ENCODE assay signal across 8 mouse cellular contexts in the genomic region with DNA sequence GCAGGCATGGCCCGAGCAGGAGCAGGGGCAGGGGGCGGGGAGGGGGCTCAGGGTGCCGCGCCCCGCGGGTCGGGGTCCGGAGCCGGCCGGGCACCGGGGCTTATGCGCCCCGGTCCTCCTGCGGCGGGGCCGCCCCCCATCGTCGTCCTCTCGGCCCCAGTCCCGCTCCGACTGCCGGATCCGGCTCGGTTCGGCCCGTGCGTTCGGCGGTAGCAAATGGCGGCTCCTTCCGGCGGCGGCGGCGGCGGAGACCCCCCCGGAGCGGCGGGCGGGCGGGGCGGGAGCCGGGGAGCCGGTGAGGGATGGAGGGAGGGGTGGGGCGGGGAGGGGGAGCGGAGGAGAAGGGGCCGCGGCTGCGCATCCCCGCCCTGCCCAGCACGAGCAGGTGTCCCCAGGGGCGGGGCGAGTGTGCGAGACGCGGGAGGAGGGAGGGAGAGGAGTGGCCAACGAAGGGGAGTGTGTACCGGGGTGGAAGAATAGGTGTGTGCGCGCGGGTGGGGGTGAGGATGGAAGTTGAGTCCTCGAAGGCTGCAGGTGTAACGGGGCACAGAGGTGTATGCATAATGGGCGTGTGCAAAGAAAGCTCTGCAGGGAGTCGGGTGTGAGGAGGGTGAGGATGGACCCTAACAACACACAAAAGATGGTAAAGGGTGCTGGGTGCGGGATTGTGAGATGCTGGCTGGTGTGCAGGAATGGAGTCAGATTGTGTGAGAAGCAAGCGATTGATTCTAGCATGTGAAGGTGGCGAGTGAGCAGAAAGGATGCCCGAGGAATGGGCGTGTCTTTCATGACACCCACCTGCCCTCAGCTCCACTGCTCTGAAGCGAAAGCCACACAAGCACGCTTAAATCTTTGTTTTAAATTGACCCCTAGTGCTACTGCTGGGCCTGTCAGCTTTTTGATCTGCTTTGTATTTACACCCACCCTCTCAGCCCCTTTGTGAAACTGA. TPM values are rescaled to one million over a fixed set of nuclear protein-coding genes. Genes with fewer than 3 reads are reported as not detected.
DNase-seq lines count a peak whose midpoint lies in the region; ATAC-seq and TF ChIP-seq lines count a peak whose summit lies in the region.

A gene (minus strand): TSS at position 217 of the 949 bp plus-strand sequence.

- peak; percentile 53 for ATAC-seq in forebrain, embryonic 14.5 days
- ATAC-seq in midbrain, embryonic 13.5 days: peak; percentile 16

- H3K27ac ChIP-seq in forebrain, embryonic 14.5 days (ENCODE audit: low read depth, low read length): peak within 1 kb of the TSS; percentile 95
- H3K27ac ChIP-seq in limb, embryonic 10.5 days: peak within 1 kb of the TSS; percentile 83
- peak within 1 kb of the TSS; percentile 98 for H3K27ac ChIP-seq in midbrain, embryonic 13.5 days

- H3K4me1 ChIP-seq in forebrain, embryonic 14.5 days (ENCODE audit: control insufficient read depth, insufficient read depth, low read length): peaks cover 26% of the 10 kb centered on the region
- H3K4me1 ChIP-seq in limb, embryonic 10.5 days: peaks cover 43% of the 10 kb centered on the region
- H3K4me1 ChIP-seq in midbrain, embryonic 13.5 days (replicated peaks): peaks cover 58% of the 10 kb centered on the region

- H3K9ac ChIP-seq in forebrain, embryonic 14.5 days (ENCODE audit: low read length): peak within 1 kb of the TSS; percentile 97
- peak within 1 kb of the TSS; percentile 96 for H3K9ac ChIP-seq in midbrain, embryonic 13.5 days (replicated peaks)

- H3K4me2 ChIP-seq in forebrain, embryonic 14.5 days (ENCODE audit: low read length): peak within 1 kb of the TSS; percentile 87
- peak within 1 kb of the TSS; percentile 88 for H3K4me2 ChIP-seq in midbrain, embryonic 13.5 days (replicated peaks)

- peaks cover 33% of the 10 kb centered on the region for H3K36me3 ChIP-seq in forebrain, embryonic 14.5 days (ENCODE audit: control insufficient read depth, insufficient read depth, low read length)
- H3K36me3 ChIP-seq in limb, embryonic 10.5 days: peaks cover 30% of the 10 kb centered on the region
- peaks cover 30% of the 10 kb centered on the region for H3K36me3 ChIP-seq in midbrain, embryonic 13.5 days

- no peaks in the 10 kb centered on the region for H3K9me3 ChIP-seq in forebrain, embryonic 14.5 days (replicated peaks; ENCODE audit: control insufficient read depth, low read length)
- no peaks in the 10 kb centered on the region for H3K9me3 ChIP-seq in limb, embryonic 10.5 days (replicated peaks)
- H3K9me3 ChIP-seq in midbrain, embryonic 13.5 days: no peaks in the 10 kb centered on the region

- H3K27me3 ChIP-seq in forebrain, embryonic 14.5 days (replicated peaks; ENCODE audit: control insufficient read depth, insufficient read depth, low read length): no peaks in the 10 kb centered on the region
- H3K27me3 ChIP-seq in limb, embryonic 10.5 days (ENCODE audit: low read depth, poor library complexity, severe bottlenecking): peaks cover 64% of the 10 kb centered on the region
- no peaks in the 10 kb centered on the region for H3K27me3 ChIP-seq in midbrain, embryonic 13.5 days

- peak; percentile 59 for DNase-seq in gastrocnemius, postnatal 25 days
- DNase-seq in gastrocnemius, adult 8-10 months (ENCODE audit: low spot score in 2 of 2): no peak
- DNase-seq in brain, embryonic 14.5 days (ENCODE audit: low read depth): peak; percentile 96
- DNase-seq in forebrain, embryonic 14.5 days (ENCODE audit: low spot score): peak; percentile 93
- peak; percentile 85 for DNase-seq in kidney, adult 11 months
- DNase-seq in limb, embryonic 10.5 days (ENCODE audit: low spot score): peak; percentile 71
- peak; percentile 79 to 83 for DNase-seq in spleen, postnatal 36 days (ENCODE audit: low spot score in 2 of 2)

- peak; percentile 4; the same call in 1 of the 2 replicates for TF ChIP-seq POLR2A in brain, embryonic 14.5 days (IDR thresholded peaks at IDR 0.05; ENCODE audit: borderline replicate concordance, extremely low read depth, insufficient read depth, insufficient read length, poor library complexity, severe bottlenecking)

- TF ChIP-seq CTCF in brain, embryonic 14.5 days (IDR thresholded peaks at IDR 0.05; ENCODE audit: borderline replicate concordance, extremely low read depth, insufficient read depth, insufficient read length): no peak

- H3K4me3 ChIP-seq in forebrain, embryonic 14.5 days (ENCODE audit: low read depth, low read length): peak within 1 kb of the TSS; percentile 89
- peak within 1 kb of the TSS; percentile 80 for H3K4me3 ChIP-seq in limb, embryonic 10.5 days
- H3K4me3 ChIP-seq in midbrain, embryonic 13.5 days (replicated peaks): peak within 1 kb of the TSS; percentile 94

- WGBS in forebrain, embryonic 14.5 days: under 1% methylated on average over 42 of the region's 72 CpGs
- WGBS in limb, embryonic 10.5 days: 1% methylated on average over 69 of the region's 72 CpGs
- 2% methylated on average over 29 of the region's 72 CpGs for WGBS in midbrain, embryonic 13.5 days

RNA-seq across cellular contexts. Expression of the gene that starts here (rescaled TPM):
- under 1 TPM; 0.62 to 0.82 TPM for total RNA-seq in gastrocnemius, postnatal 25 days (2021)
- total RNA-seq in gastrocnemius, adult 8-10 months (2022): 1 to 10 TPM in 1 of 4 experiments, under 1 TPM in 3; 0.17 to 1.3 (median 0.76) TPM
- 35.9 and 51.7 TPM in 2 replicates for polyA plus RNA-seq in brain, embryonic 14.5 days (2012; rRNA removed)
- 8.2 and 8.8 TPM in 2 replicates for polyA plus RNA-seq in forebrain, embryonic 14.5 days (2014; fragmentation: Nextera tagmentation; extraction: Ambion mirVana)
- 0.33 and 0.79 TPM in 2 replicates for polyA plus RNA-seq in limb, embryonic 10.5 days (2016; fragmentation: Nextera tagmentation; extraction: Ambion mirVana)
- 5.6 and 6.4 TPM in 2 replicates for polyA plus RNA-seq in midbrain, embryonic 13.5 days (2015; fragmentation: Nextera tagmentation; extraction: Ambion mirVana)

Comparison
In these comparisons a context has a peak if more than half of its experiments do, and no peak if none do; other contexts are left out.
1. Peak in DNase-seq in gastrocnemius, postnatal 25 days; RNA of the gene not detected or under 1 TPM.
2. Peak in DNase-seq, H3K4me3 ChIP-seq and H3K27ac ChIP-seq in limb, embryonic 10.5 days; RNA of the gene not detected or under 1 TPM.
3. DNase-seq: peak in brain, embryonic 14.5 days (single experiment), forebrain, embryonic 14.5 days (single experiment), kidney, adult 11 months (single experiment) and spleen, postnatal 36 days (2 of 2); none in gastrocnemius, adult 8-10 months (0 of 2).
4. Peak in every context shown above with its lines, with median percentiles within 50 percentile points of each other: H3K27ac ChIP-seq and H3K4me3 ChIP-seq.